Mouse (Mus musculus) naive thymus-derived CD4-positive, alpha-beta T cell, adult 2 months (primary cell): Measurements from ENCODE around the gene Plekhm3.

ENCODE experiments used
- DNase-seq: peaks from one replicate; pipeline ENCODE4 v3.0.0-alpha.2; 2011; ENCODE audit warnings: low read depth

Gene Plekhm3

GRCm38 (mm10) chr1:64927437-64928274 lies 29.0 kb downstream of the Plekhm3 start:
- DNase-seq, result no peak

- DNase-seq, result peak; percentile 7
These were observed 31.0 kb downstream of the Plekhm3 start for GRCm38 (mm10) chr1:64925594-64925993.

GRCm38 (mm10) chr1:64924283-64924682 lies 32.3 kb downstream of the Plekhm3 start:
- no peak for DNase-seq

GRCm38 (mm10) chr1:64918810-64919528 lies 37.7 kb downstream of the Plekhm3 start:
- peak; percentile 44 for DNase-seq

GRCm38 (mm10) chr1:64917966-64918365 lies 38.7 kb downstream of the Plekhm3 start:
- DNase-seq, result no peak

- DNase-seq, result no peak
These were observed 39.6 kb downstream of the Plekhm3 start for GRCm38 (mm10) chr1:64916884-64917507.

GRCm38 (mm10) chr1:64914356-64914755 lies 42.3 kb downstream of the Plekhm3 start:
- no peak for DNase-seq

- no peak for DNase-seq
These were observed 48.9 kb downstream of the Plekhm3 start for GRCm38 (mm10) chr1:64907740-64908139.

- no peak for DNase-seq
These were observed 50.4 kb downstream of the Plekhm3 start for GRCm38 (mm10) chr1:64906226-64906625.

- no peak for DNase-seq
These were observed 53.2 kb downstream of the Plekhm3 start for GRCm38 (mm10) chr1:64903415-64903814.

- DNase-seq, result no peak
These were observed 53.8 kb downstream of the Plekhm3 start for GRCm38 (mm10) chr1:64902804-64903203.

- no peak for DNase-seq
These were observed 56.9 kb downstream of the Plekhm3 start for GRCm38 (mm10) chr1:64899763-64900162.

GRCm38 (mm10) chr1:64897485-64897884 lies 59.1 kb downstream of the Plekhm3 start:
- DNase-seq, result no peak

GRCm38 (mm10) chr1:64893806-64894205 lies 62.8 kb downstream of the Plekhm3 start:
- DNase-seq, result no peak

GRCm38 (mm10) chr1:64891332-64891731 lies 65.3 kb downstream of the Plekhm3 start:
- DNase-seq, result no peak

- no peak for DNase-seq
These were observed 69.0 kb downstream of the Plekhm3 start for GRCm38 (mm10) chr1:64887502-64888203.

- no peak for DNase-seq
These were observed 69.9 kb downstream of the Plekhm3 start for GRCm38 (mm10) chr1:64886718-64887117.

GRCm38 (mm10) chr1:64885328-64885727 lies 71.3 kb downstream of the Plekhm3 start:
- no peak for DNase-seq

- DNase-seq, result no peak
These were observed 72.6 kb downstream of the Plekhm3 start for GRCm38 (mm10) chr1:64884007-64884406.

GRCm38 (mm10) chr1:64880613-64881012 lies 76.0 kb downstream of the Plekhm3 start:
- DNase-seq, result no peak

GRCm38 (mm10) chr1:64878795-64879240 lies 77.8 kb downstream of the Plekhm3 start:
- DNase-seq, result no peak

- DNase-seq, result no peak
These were observed 80.3 kb downstream of the Plekhm3 start for GRCm38 (mm10) chr1:64876276-64876675.
